Mouse (Mus musculus): ENCODE results near the gene Igsf3. TPM values are rescaled to one million over a fixed set of nuclear protein-coding genes. Genes with fewer than 3 reads are reported as not detected.
A peak's percentile ranks its signal among the peaks of the same experiment; 100 is the strongest.

The Igsf3 gene
- polyA plus RNA-seq, 1 experiment from 2014 or later = 25.4 TPM

- no peak for DNase-seq (ENCODE audit: extremely low spot score, low spot score)
- WGBS = 88% methylated on average over 8 of the region's 8 CpGs
- Histone ChIP-seq H3K9me3 (no peaks in the 10 kb centered on the region), H3K27ac (no peak overlapping the region), H3K36me3 (replicated peaks) (peaks cover 24% of the 10 kb centered on the region), H3K4me3 (no peak overlapping the region), H3K27me3 (ENCODE audit: poor library complexity, severe bottlenecking) (no peaks in the 10 kb centered on the region), H3K4me1 (peaks cover 17% of the 10 kb centered on the region; the same call in 1 of the 2 replicates)
These were observed 67.6 kb downstream of the Igsf3 start for GRCm38 (mm10) chr3:101444437-101444836.

DNA sequence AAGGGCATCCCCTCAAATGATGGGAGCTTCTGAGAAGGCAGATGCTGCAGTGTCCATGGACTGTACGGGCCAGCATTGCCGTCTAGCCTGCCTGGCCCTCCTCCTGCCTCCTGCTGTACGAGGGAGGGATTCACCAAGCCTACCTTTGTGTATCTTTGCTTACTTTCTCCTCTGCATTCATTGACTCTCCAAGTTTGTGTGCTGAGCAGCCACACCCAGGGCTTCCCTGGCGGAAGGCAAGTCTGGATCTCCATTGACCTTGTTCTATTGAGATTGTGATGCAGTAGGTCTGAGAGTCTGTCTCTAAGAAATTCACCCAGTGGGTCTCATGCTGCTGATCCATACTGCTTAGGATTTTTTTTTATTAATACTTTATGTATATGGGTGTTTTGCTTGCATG lies 70.4 kb downstream of the Igsf3 start:
- Histone ChIP-seq H3K27me3 (ENCODE audit: poor library complexity, severe bottlenecking) (no peaks in the 10 kb centered on the region), H3K36me3 (replicated peaks) (peaks cover 19% of the 10 kb centered on the region), H3K9me3 (no peaks in the 10 kb centered on the region), H3K27ac (no peak overlapping the region), H3K4me3 (no peak overlapping the region), H3K4me1 (peaks cover 13% of the 10 kb centered on the region; the same call in 1 of the 2 replicates)
- DNase-seq (ENCODE audit: extremely low spot score, low spot score) = no peak
- 90% methylated on average over 4 of the region's 4 CpGs for WGBS

- no peak for DNase-seq (ENCODE audit: extremely low spot score, low spot score)
- H3K4me1 ChIP-seq = peaks cover 10% of the 10 kb centered on the region; the same call in 1 of the 2 replicates
- H3K4me3 ChIP-seq = no peak overlapping the region
- no peak overlapping the region for H3K27ac ChIP-seq
- 92% methylated on average over 3 of the region's 3 CpGs for WGBS
- H3K9me3 ChIP-seq = no peaks in the 10 kb centered on the region
- peaks cover 32% of the 10 kb centered on the region for H3K36me3 ChIP-seq (replicated peaks)
- no peaks in the 10 kb centered on the region for H3K27me3 ChIP-seq (ENCODE audit: poor library complexity, severe bottlenecking)
These were observed 71.9 kb downstream of the Igsf3 start for GRCm38 (mm10) chr3:101448765-101449164.

DNA sequence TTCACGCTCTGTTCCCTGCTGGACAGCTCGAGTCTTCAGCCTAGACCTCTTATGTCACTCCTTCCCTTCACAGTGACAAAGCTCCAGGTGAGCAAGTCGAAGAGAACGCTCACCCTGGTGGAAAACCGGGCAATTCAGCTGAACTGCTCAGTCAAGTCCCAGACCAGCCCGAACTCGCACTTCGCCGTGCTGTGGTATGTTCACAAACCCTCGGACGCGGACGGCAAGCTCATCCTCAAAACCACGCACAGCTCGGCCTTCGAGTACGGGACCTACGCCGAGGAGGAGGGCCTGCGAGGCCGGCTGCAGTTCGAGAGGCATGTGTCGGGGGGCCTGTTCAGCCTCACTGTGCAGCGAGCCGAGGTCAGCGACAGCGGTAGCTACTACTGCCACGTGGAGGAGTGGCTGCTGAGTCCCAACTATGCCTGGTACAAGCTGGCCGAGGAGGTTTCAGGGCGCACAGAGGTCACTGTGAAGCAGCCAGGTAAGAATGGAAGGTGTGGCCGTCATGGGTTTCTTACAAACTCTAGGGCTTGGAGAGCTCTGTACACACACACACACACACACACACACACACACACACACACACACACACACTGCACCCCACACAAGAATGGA lies 74.0 kb downstream of the Igsf3 start:
- no peak overlapping the region for H3K27ac ChIP-seq

GRCm38 (mm10) chr3:101460618-101461017 lies 83.7 kb downstream of the Igsf3 start:
- H3K27ac ChIP-seq = peak overlapping the region; percentile 79; the same call in 1 of the 2 replicates
- H3K4me3 ChIP-seq = no peak overlapping the region
- H3K27me3 ChIP-seq (ENCODE audit: poor library complexity, severe bottlenecking) = no peaks in the 10 kb centered on the region
- whole genome bisulfite sequencing = 73% methylated on average over 7 of the region's 7 CpGs
- H3K4me1 ChIP-seq = peaks cover 41% of the 10 kb centered on the region
- no peak for DNase-seq (ENCODE audit: extremely low spot score, low spot score)
- H3K36me3 ChIP-seq (replicated peaks) = peaks cover 39% of the 10 kb centered on the region
- H3K9me3 ChIP-seq = peaks cover 13% of the 10 kb centered on the region

More for the DNA sequence above, 74.0 kb downstream of the Igsf3 start:
- Histone ChIP-seq H3K9me3 (no peaks in the 10 kb centered on the region), H3K4me1 (peaks cover 10% of the 10 kb centered on the region; the same call in 1 of the 2 replicates), H3K36me3 (replicated peaks) (peaks cover 54% of the 10 kb centered on the region), H3K4me3 (no peak overlapping the region), H3K27me3 (ENCODE audit: poor library complexity, severe bottlenecking) (no peaks in the 10 kb centered on the region)
- 90% methylated on average over 31 of the region's 31 CpGs for WGBS
- DNase-seq (ENCODE audit: extremely low spot score, low spot score) = no peak

DNA sequence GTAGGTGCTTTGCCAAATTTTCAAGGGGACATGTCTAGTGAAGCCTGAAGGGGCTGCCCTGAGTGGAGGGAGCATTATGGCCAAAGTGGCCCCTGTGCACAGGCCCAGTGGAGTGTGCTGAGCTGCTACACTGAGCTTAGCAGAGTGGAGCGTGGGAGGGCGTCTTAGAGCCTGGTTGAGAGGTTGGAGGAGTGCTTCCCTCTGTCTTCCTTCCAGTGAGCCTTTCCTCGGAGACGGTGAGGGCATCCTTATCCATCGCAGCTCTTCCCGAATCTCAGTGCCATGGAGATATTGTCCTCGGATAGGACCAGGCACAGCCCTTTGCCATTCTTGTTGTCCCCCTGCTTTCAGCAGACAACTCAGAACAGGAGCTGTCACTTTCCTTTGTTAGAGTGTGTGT lies 84.2 kb downstream of the Igsf3 start:
- 68% methylated on average over 7 of the region's 7 CpGs for WGBS
- H3K27ac ChIP-seq = peak overlapping the region; percentile 79
- H3K36me3 ChIP-seq (replicated peaks) = peaks cover 35% of the 10 kb centered on the region
- peaks cover 13% of the 10 kb centered on the region for H3K9me3 ChIP-seq
- no peak for DNase-seq (ENCODE audit: extremely low spot score, low spot score)
- peaks cover 41% of the 10 kb centered on the region for H3K4me1 ChIP-seq
- H3K4me3 ChIP-seq = no peak overlapping the region
- no peaks in the 10 kb centered on the region for H3K27me3 ChIP-seq (ENCODE audit: poor library complexity, severe bottlenecking)

DNA sequence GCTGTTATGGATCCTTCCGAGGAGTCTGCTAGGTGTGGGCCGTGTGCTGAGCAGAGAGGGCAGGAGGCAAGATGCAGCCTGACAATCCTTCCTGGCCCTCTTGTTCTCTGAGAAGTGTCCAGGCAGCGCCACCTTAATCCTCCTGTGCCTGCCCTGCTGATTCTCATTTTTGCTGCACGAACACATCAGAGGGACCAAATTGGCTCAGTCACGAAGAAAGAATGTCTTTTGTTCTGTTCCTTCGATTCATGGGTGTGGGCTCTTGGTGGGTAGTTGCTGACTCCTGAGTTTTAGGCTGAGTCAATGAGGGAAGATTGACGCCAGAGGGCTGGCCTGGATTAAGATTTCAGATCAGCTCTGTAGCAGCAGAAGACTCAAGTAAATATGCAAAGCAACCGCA lies 84.9 kb downstream of the Igsf3 start:
- Histone ChIP-seq H3K9me3 (peaks cover 13% of the 10 kb centered on the region), H3K27ac (peak overlapping the region; percentile 79), H3K27me3 (ENCODE audit: poor library complexity, severe bottlenecking) (no peaks in the 10 kb centered on the region), H3K4me3 (peak overlapping the region; percentile 16; the same call in 1 of the 2 replicates), H3K4me1 (peaks cover 37% of the 10 kb centered on the region), H3K36me3 (replicated peaks) (peaks cover 31% of the 10 kb centered on the region)
- DNase-seq (ENCODE audit: extremely low spot score, low spot score) = peak; percentile 54
- 16% methylated on average over 8 of the region's 8 CpGs for WGBS

DNA sequence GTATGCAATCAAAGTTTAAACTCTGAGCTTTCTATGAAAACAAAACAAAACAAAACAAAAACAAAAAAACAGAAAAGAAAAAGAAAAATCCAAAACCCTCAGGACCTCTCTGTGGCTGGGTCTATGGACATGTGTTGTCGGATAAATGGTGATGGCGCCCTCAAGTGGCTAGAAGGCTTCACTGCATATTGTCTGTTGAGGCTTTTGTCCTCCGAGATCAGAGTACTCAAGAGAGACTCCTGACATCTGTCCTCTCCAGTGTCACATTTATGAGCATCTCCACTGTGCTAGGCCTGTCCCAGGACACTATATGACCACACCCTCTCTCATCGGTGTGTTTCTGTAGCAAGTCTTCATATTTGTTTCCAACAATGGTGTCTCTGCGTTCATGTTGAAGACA lies 85.4 kb downstream of the Igsf3 start:
- peak; percentile 81 for DNase-seq (ENCODE audit: extremely low spot score, low spot score)
- H3K27ac ChIP-seq = peak overlapping the region; percentile 79
- WGBS = 27% methylated on average over 5 of the region's 5 CpGs
- H3K4me3 ChIP-seq = peak overlapping the region; percentile 16; the same call in 1 of the 2 replicates
- H3K4me1 ChIP-seq = peaks cover 37% of the 10 kb centered on the region
- peaks cover 13% of the 10 kb centered on the region for H3K9me3 ChIP-seq
- H3K27me3 ChIP-seq (ENCODE audit: poor library complexity, severe bottlenecking) = no peaks in the 10 kb centered on the region
- peaks cover 30% of the 10 kb centered on the region for H3K36me3 ChIP-seq (replicated peaks)

DNA sequence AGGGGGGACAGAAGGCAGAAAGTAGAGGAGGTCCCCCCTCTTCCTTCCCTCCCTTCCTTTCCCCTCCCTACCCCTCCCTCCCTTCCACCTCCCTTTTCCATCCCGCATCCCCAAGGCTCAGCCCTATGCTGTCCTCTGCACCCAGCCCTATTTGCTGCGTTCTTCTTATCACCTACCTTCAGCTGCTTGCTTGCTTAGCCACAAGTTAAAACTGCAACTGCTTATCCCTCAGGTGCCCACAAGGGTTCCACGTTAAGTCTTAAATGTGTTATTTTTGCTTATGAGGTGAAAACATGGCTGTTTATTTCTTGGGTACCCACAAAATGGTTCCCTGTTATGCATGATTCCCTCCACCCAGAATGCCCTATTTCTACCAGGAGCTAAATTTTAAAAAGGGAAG lies 86.6 kb downstream of the Igsf3 start:
- 90% methylated on average over 3 of the region's 3 CpGs for WGBS
- no peak for DNase-seq (ENCODE audit: extremely low spot score, low spot score)
- H3K9me3 ChIP-seq = peaks cover 10% of the 10 kb centered on the region
- H3K27ac ChIP-seq = no peak overlapping the region
- no peak overlapping the region for H3K4me3 ChIP-seq
- H3K36me3 ChIP-seq (replicated peaks) = peaks cover 18% of the 10 kb centered on the region
- H3K4me1 ChIP-seq = peaks cover 46% of the 10 kb centered on the region
- no peaks in the 10 kb centered on the region for H3K27me3 ChIP-seq (ENCODE audit: poor library complexity, severe bottlenecking)

GRCm38 (mm10) chr3:101469675-101470074 lies 92.8 kb downstream of the Igsf3 start:
- Histone ChIP-seq H3K36me3 (replicated peaks) (no peaks in the 10 kb centered on the region), H3K4me1 (peaks cover 25% of the 10 kb centered on the region), H3K27me3 (ENCODE audit: poor library complexity, severe bottlenecking) (no peaks in the 10 kb centered on the region), H3K9me3 (no peaks in the 10 kb centered on the region), H3K4me3 (no peak overlapping the region), H3K27ac (no peak overlapping the region)
- WGBS = 93% methylated on average over 9 of the region's 9 CpGs
- DNase-seq (ENCODE audit: extremely low spot score, low spot score) = no peak

GRCm38 (mm10) chr3:101471881-101472280 lies 95.0 kb downstream of the Igsf3 start:
- H3K4me3 ChIP-seq = no peak overlapping the region
- H3K27me3 ChIP-seq (ENCODE audit: poor library complexity, severe bottlenecking) = no peaks in the 10 kb centered on the region
- H3K4me1 ChIP-seq = peaks cover 25% of the 10 kb centered on the region
- H3K36me3 ChIP-seq (replicated peaks) = no peaks in the 10 kb centered on the region
- no peak overlapping the region for H3K27ac ChIP-seq
- H3K9me3 ChIP-seq = no peaks in the 10 kb centered on the region
- no peak for DNase-seq (ENCODE audit: extremely low spot score, low spot score)
- 57% methylated on average over 4 of the region's 4 CpGs for WGBS

GRCm38 (mm10) chr3:101481951-101482350 lies 105.1 kb downstream of the Igsf3 start:
- WGBS = 91% methylated on average over 6 of the region's 6 CpGs
- Histone ChIP-seq H3K36me3 (replicated peaks) (no peaks in the 10 kb centered on the region), H3K27ac (peak overlapping the region; percentile 31; the same call in 1 of the 2 replicates), H3K4me3 (no peak overlapping the region), H3K9me3 (no peaks in the 10 kb centered on the region), H3K27me3 (ENCODE audit: poor library complexity, severe bottlenecking) (no peaks in the 10 kb centered on the region), H3K4me1 (peaks cover 17% of the 10 kb centered on the region)
- DNase-seq (ENCODE audit: extremely low spot score, low spot score) = no peak

DNA sequence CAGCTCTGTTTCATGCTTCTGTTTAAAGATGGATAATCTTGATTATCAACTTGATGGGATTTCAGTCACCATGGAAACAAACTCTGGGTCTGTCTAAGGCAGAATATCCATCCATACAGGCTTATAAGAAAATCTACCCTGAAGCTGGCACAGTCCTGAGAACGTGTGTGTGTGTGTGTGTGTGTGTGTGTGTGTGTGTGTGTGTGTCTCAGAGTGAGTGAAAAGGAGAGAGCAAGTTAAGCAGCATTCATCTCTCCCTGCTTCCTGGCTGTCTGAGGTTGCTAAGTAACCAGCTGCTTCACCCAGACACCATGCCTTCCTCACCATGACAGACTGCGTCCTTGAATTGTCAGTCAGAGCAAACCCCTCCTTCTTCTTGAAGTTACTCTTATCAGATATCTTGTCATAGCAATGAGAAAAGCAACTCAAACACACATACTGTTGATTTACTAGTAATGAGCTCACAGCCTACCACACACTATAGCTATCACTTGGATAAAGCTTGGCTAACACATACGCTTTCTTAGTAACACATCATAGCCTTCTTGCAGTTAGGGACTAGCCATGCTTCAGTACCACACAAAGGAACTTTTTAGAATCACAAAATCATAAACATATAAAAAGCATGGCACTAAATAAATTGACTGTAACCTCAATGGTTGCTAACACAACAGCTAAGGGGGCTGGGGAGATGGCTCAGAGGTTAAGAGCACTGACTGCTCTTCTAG lies 106.5 kb downstream of the Igsf3 start:
- H3K4me3 ChIP-seq = no peak overlapping the region
- peaks cover 17% of the 10 kb centered on the region for H3K4me1 ChIP-seq
- DNase-seq (ENCODE audit: extremely low spot score, low spot score) = no peak
- H3K27me3 ChIP-seq (ENCODE audit: poor library complexity, severe bottlenecking) = no peaks in the 10 kb centered on the region
- 78% methylated on average over 3 of the region's 3 CpGs for WGBS
- H3K9me3 ChIP-seq = no peaks in the 10 kb centered on the region
- H3K27ac ChIP-seq = no peak overlapping the region
- H3K36me3 ChIP-seq (replicated peaks) = no peaks in the 10 kb centered on the region
